Mouse (Mus musculus) spleen, adult 18-20 months (tissue): Measurements from ENCODE around the gene Olfr410.

Source experiments
- DNase-seq, 2 experiments: peaks; one replicate each; pipeline ENCODE4 v3.0.0; 2022; ENCODE audit warnings: mixed read lengths in 2 of 2

The Olfr410 gene

GRCm38 (mm10) chr11:74337931-74338330 lies at the start of gene Olfr410:
Gene Olfr410 (minus strand): TSS chr11:74338031.
- DNase-seq: no peak

GRCm38 (mm10) chr11:74387203-74387602 lies 49.4 kb upstream of the Olfr410 start:
- no peak for DNase-seq

GRCm38 (mm10) chr11:74385674-74386073 lies 47.8 kb upstream of the Olfr410 start:
- DNase-seq: no peak

- no peak for DNase-seq
Observed at GRCm38 (mm10) chr11:74379166-74379873, 41.5 kb upstream of the Olfr410 start.

- no peak for DNase-seq
Observed at GRCm38 (mm10) chr11:74376847-74377246, 39.0 kb upstream of the Olfr410 start.

- DNase-seq: peak in 1 of 2 experiments; percentile 61
Observed at GRCm38 (mm10) chr11:74371393-74372100, 33.7 kb upstream of the Olfr410 start.

GRCm38 (mm10) chr11:74361769-74362168 lies 23.9 kb upstream of the Olfr410 start, which contains the start of gene Olfr412:
Gene Olfr412 (plus strand): TSS chr11:74362069.
- DNase-seq: no peak

GRCm38 (mm10) chr11:74352550-74352949 lies 14.7 kb upstream of the Olfr410 start, which contains the start of gene Olfr411:
Gene Olfr411 (minus strand): TSS chr11:74352650.
- no peak for DNase-seq

- DNase-seq: no peak
Observed at GRCm38 (mm10) chr11:74328781-74329180, 9.1 kb downstream of the Olfr410 start.

GRCm38 (mm10) chr11:74326044-74326443 lies 11.8 kb downstream of the Olfr410 start:
- DNase-seq: no peak

- DNase-seq: no peak
Observed at GRCm38 (mm10) chr11:74287256-74287655, 50.6 kb downstream of the Olfr410 start.

- no peak for DNase-seq
Observed at GRCm38 (mm10) chr11:74283436-74283835, 54.4 kb downstream of the Olfr410 start, which contains the start of gene Olfr59. Gene Olfr59 (plus strand): TSS chr11:74283736.
